Mouse (Mus musculus) kidney, adult 2 months (tissue): ENCODE results near the gene 5730596B20Rik. TPM values are rescaled to one million over a fixed set of nuclear protein-coding genes. Genes with fewer than 3 reads are reported as not detected.

ENCODE experiments used
- DNase-seq: peaks from one replicate; pipeline ENCODE4 v3.0.0; 2021
- H3K27ac ChIP-seq: fragments of 200-500 bp; 2 replicates; pipeline ENCODE4 v1.5.1; 2012; ENCODE audit warnings: low read depth, low read length, control low read depth, inconsistent platforms; ENCODE audit not compliant: insufficient read depth
- H3K27me3 ChIP-seq: fragments of 200-500 bp; replicated peaks from 2 replicates; pipeline ENCODE4 v1.6.1; 2012; ENCODE audit warnings: mild to moderate bottlenecking, moderate library complexity, low read length, inconsistent platforms; ENCODE audit not compliant: control insufficient read depth, insufficient read depth
- H3K36me3 ChIP-seq: fragments of 200-500 bp; 2 replicates; pipeline ENCODE4 v1.6.1; 2012; ENCODE audit warnings: mild to moderate bottlenecking, moderate library complexity, low read length, inconsistent platforms; ENCODE audit not compliant: control insufficient read depth, insufficient read depth
- H3K4me1 ChIP-seq: fragments of 200-500 bp; 2 replicates; pipeline ENCODE4 v1.6.1; 2011; ENCODE audit warnings: low read length; ENCODE audit not compliant: control insufficient read depth, insufficient read depth
- H3K4me3 ChIP-seq: fragments of 200-500 bp; 2 replicates; pipeline ENCODE4 v1.5.1; 2011; ENCODE audit warnings: mild to moderate bottlenecking, low read depth, low read length, control low read depth; ENCODE audit not compliant: insufficient read depth
- CTCF ChIP-seq: fragments of 200-500 bp; conservative IDR thresholded peaks from 2 replicates; pipeline ENCODE4 v1.5.1; 2011; ENCODE audit warnings: low read depth, mild to moderate bottlenecking, control low read depth, low read length, moderate library complexity, mixed read lengths; ENCODE audit not compliant: insufficient read depth, insufficient read length
- POLR2A ChIP-seq: fragments of 200-500 bp; IDR thresholded peaks from one replicate; pipeline ENCODE4 v1.6.1; 2011; ENCODE audit warnings: low read depth, low read length, control low read depth
- WGBS: fragments of 180-500 bp; shearing (Covaris S2); methylation state at CpG from one replicate; pipeline ENCODE4 v1.1.7; 2018; 5-methylcytosine and 5-hydroxymethylcytosine counted together
- polyA plus RNA-seq: library from polyadenylated mRNA; depleted of rRNA; stranded (reverse); fragments of >200 nt; gene quantifications from 2 replicates; pipeline ENCODE4 v1.2.3, GENCODE M21; 2012

The 5730596B20Rik gene
- polyA plus RNA-seq, 1 experiment, result 0.19 TPM

DNA sequence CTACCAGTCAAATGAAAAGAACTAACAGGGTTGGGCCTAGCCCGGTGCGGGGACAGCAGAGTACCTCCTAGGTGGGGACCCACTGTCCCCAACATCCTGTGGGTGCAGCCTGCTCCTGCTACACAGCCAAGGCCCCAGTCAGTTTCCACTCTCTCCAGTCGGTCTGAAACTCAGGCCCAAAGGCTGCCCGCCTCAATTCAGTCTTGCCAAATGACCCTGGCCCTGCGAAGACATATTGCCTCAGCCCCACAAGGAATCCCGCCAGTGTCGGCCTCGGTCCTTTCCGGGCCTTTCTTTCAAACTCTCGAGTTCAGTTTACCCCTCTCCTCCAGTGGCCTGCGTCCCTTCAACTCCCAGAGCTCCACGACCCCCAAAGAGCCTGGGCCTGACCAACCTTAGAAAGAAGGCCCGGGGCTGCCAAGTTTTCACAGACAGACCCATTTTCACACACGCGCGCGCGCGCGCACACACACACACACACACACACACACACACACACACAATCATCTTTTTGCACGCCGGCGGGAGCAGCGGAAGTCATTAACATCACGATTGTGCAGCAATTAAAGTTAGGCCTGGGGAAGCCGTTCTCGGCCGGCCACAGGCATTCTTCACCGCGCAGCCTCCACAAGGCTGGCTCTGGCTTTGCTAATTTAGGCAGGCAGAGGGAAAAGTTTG lies 22.9 kb downstream of the 5730596B20Rik start:
- no peaks in the 10 kb centered on the region for H3K27me3 ChIP-seq
- H3K4me3 ChIP-seq, result no peak overlapping the region
- 63% methylated on average over 30 of the region's 30 CpGs for WGBS
- H3K27ac ChIP-seq, result peak overlapping the region; percentile 20; the same call in 1 of the 2 replicates
- H3K4me1 ChIP-seq, result 0 out of 2 replicates have a peak, but pooled peaks cover 2% of the 10 kb centered on the region
- H3K36me3 ChIP-seq, result peaks cover 4% of the 10 kb centered on the region; the same call in 1 of the 2 replicates
- no peak for TF ChIP-seq CTCF
- peak; percentile 33 for DNase-seq

- Histone ChIP-seq H3K4me1 (0 out of 2 replicates have a peak, but pooled peaks cover 2% of the 10 kb centered on the region), H3K36me3 (peaks cover 5% of the 10 kb centered on the region; the same call in 1 of the 2 replicates), H3K27me3 (no peaks in the 10 kb centered on the region), H3K27ac (no peak overlapping the region), H3K4me3 (no peak overlapping the region)
- TF ChIP-seq CTCF (no peak), POLR2A (no peak)
- WGBS, result 74% methylated on average over 10 of the region's 10 CpGs
- no peak for DNase-seq
Measured at GRCm38 (mm10) chr6:52200751-52201250, 23.5 kb downstream of the 5730596B20Rik start.

- Histone ChIP-seq H3K36me3 (peaks cover 5% of the 10 kb centered on the region; the same call in 1 of the 2 replicates), H3K27me3 (no peaks in the 10 kb centered on the region), H3K27ac (no peak overlapping the region), H3K4me3 (no peak overlapping the region), H3K4me1 (0 out of 2 replicates have a peak, but pooled peaks cover 2% of the 10 kb centered on the region)
- TF ChIP-seq CTCF (no peak), POLR2A (no peak)
- 71% methylated on average over 1 of the region's 1 CpGs for WGBS
- DNase-seq, result no peak
Measured at GRCm38 (mm10) chr6:52201269-52201668, 24.0 kb downstream of the 5730596B20Rik start.

- peak overlapping the region; percentile 80 for H3K27ac ChIP-seq
- H3K36me3 ChIP-seq, result peaks cover 5% of the 10 kb centered on the region; the same call in 1 of the 2 replicates
- TF ChIP-seq POLR2A, result no peak
- no peak for TF ChIP-seq CTCF
- no peaks in the 10 kb centered on the region for H3K27me3 ChIP-seq
- no peaks in the 10 kb centered on the region for H3K4me1 ChIP-seq
- peak; percentile 14 for DNase-seq
- WGBS, result 43% methylated on average over 22 of the region's 22 CpGs
- H3K4me3 ChIP-seq, result peak overlapping the region; percentile 68
Measured at GRCm38 (mm10) chr6:52202362-52203120, 25.2 kb downstream of the 5730596B20Rik start.

DNA sequence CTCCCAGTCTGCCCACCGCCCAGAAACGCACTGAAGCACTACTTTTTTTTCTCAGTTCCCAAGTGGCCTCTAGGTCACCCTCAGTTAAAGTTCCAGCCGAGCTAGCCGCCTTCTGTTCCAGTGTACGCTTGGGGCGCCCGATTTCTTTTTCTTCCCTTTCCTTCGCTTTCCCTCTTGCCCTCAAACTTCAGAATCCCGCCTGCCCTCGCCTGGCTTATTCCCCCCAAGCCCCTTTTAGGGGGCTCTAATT lies 25.7 kb downstream of the 5730596B20Rik start:
- Histone ChIP-seq H3K27me3 (no peaks in the 10 kb centered on the region), H3K27ac (peak overlapping the region; percentile 80), H3K36me3 (peaks cover 5% of the 10 kb centered on the region; the same call in 1 of the 2 replicates), H3K4me1 (no peaks in the 10 kb centered on the region), H3K4me3 (peak overlapping the region; percentile 68)
- DNase-seq, result peak; percentile 71
- TF ChIP-seq POLR2A (no peak), CTCF (no peak)
- WGBS, result 30% methylated on average over 10 of the region's 10 CpGs

- 11% methylated on average over 46 of the region's 46 CpGs for WGBS
- Histone ChIP-seq H3K27ac (peak overlapping the region; percentile 80), H3K36me3 (peaks cover 5% of the 10 kb centered on the region; the same call in 1 of the 2 replicates), H3K27me3 (no peaks in the 10 kb centered on the region), H3K4me3 (peak overlapping the region; percentile 68), H3K4me1 (no peaks in the 10 kb centered on the region)
- DNase-seq, result peak; percentile 57
- TF ChIP-seq CTCF, result no peak
- TF ChIP-seq POLR2A, result no peak
Measured at GRCm38 (mm10) chr6:52203371-52204049, 26.2 kb downstream of the 5730596B20Rik start.

GRCm38 (mm10) chr6:52204050-52204752 lies 26.9 kb downstream of the 5730596B20Rik start, which contains the start of gene Hoxa5:
Hoxa5 (minus strand) TSS chr6:52204587.
- H3K36me3 ChIP-seq, result peaks cover 5% of the 10 kb centered on the region; the same call in 1 of the 2 replicates
- WGBS, result 8% methylated on average over 65 of the region's 65 CpGs

More at GRCm38 (mm10) chr6:52204050-52204752, 26.9 kb downstream of the 5730596B20Rik start, which contains the start of gene Hoxa5:
- H3K27me3 ChIP-seq, result no peaks in the 10 kb centered on the region
- H3K4me1 ChIP-seq, result peaks cover 3% of the 10 kb centered on the region
- peak within 1 kb of the TSS; percentile 80 for H3K27ac ChIP-seq
- TF ChIP-seq CTCF, result peak; percentile 79
- no peak for TF ChIP-seq POLR2A
- peak within 1 kb of the TSS; percentile 68 for H3K4me3 ChIP-seq
- peak; percentile 96 for DNase-seq
